Mouse (Mus musculus) right cerebral cortex, adult 18-20 months (tissue): ENCODE measurements around the gene Krtcap2.

ENCODE experiments used
- DNase-seq: peaks from one replicate; pipeline ENCODE4 v3.0.0; 2022; ENCODE audit warnings: mixed read lengths

The Krtcap2 gene

GRCm38 (mm10) chr3:89284261-89284660, 38.5 kb downstream of the Krtcap2 start:
- DNase-seq = no peak

DNA sequence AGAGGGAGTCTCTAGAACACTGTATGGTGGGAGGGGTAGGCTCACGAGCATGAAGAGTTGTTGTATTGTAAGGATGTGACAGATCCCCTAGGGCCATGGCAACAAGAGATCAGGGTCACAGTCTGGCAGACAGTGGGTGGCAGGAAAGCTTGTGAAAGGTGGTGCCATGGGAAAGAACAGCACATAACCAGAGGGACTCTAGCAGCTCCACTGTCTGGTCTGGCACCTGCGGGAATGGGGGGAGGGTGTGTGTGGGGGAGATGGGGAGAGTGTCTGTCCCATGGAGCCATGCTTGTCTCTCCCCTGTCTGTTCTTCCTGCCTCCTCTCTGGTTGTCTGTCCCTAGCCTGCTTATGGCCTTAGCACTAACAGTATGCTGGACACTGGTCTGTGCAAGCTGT, 39.8 kb downstream of the Krtcap2 start:
- DNase-seq = no peak

- DNase-seq = no peak
Observed at GRCm38 (mm10) chr3:89287286-89287685, 41.5 kb downstream of the Krtcap2 start.

DNA sequence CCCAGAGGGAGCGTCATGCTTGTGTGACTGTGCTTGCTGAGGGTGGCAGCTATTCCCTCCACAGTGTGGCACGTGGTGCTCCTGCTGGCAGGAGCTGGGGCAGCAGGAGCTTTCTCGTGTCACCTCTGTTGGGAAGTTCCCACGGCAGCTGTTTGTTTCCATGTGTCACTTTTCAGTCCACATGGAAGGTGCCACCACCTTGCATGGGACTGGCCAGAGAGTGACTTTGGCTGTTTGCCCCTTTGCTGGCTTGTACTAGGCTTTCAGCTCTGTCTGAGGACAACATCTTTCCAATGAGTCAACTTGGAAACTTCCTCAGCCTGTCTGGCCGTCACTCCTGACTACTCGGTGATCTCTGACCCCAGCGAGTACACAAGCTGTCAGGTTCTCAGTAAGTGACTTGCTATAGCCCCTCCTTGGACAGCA, 42.8 kb downstream of the Krtcap2 start:
- DNase-seq = no peak

DNA sequence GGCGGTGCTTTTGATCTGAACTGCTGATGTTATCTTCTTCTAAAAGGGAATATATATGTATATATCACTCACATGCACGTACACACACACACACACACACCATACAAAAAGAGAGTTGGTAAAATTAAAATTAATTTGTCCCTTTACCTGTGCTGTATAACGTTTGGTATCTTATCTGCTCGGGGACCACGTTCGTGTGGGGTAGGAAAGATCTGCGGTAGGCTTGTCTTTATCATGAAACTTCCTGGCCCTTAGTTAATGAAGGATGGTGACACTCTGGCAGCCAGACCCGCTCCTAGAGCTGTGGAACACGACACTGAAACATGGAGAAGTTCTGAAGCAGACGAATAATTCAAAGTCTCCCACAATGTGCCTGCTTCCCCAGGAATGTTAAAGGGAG, 46.1 kb downstream of the Krtcap2 start:
- DNase-seq = no peak

- no peak for DNase-seq
Observed at GRCm38 (mm10) chr3:89292303-89292702, 46.5 kb downstream of the Krtcap2 start.

- no peak for DNase-seq
Observed at GRCm38 (mm10) chr3:89293247-89293918, 47.6 kb downstream of the Krtcap2 start.

DNA sequence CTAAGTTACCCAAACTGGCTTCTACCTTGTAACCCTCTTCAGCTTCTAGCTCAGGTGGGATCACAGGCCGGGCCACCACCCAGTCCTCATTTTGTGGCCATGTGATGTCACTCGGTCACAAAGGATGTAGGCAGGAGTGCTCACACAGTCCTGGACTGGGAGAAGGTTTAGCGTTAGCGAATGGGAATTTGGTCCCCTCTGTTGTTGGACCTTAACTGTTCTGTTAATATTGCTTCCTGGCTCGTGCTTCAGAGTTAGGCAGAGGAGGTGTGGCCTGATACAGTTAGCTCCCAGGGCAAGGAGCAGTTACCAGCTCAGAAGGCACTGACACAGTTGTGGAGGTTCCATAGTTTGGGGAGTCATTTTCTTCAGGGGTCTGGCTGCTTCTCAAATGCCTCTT, 48.4 kb downstream of the Krtcap2 start:
- DNase-seq = no peak

DNA sequence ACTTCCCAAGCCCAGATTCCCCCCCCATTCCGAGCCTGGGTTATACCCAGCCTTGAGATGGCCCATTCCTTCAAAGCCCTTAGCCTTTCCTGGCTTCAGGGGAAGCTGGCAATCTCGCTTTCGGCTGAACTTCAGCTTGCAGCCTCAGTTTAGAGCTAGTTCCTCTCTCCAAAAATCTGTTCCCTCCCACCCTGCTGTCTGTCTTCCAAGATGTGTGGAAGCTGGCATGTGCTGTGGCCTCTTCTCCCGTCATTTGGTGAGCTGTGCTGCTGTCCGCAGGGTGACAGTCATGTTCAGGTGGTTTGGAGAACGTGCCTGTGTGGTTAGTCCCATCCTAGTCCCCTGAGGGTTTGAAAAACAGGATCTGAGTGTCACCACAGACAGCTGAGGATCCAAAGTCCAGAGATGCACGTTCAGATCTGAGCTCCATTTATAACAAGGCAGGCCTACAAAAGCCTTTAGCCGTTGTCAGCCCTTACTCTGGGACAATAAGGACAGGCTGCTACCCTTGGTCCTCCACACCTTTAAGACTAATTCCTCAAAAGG, 50.0 kb downstream of the Krtcap2 start:
- DNase-seq = no peak

DNA sequence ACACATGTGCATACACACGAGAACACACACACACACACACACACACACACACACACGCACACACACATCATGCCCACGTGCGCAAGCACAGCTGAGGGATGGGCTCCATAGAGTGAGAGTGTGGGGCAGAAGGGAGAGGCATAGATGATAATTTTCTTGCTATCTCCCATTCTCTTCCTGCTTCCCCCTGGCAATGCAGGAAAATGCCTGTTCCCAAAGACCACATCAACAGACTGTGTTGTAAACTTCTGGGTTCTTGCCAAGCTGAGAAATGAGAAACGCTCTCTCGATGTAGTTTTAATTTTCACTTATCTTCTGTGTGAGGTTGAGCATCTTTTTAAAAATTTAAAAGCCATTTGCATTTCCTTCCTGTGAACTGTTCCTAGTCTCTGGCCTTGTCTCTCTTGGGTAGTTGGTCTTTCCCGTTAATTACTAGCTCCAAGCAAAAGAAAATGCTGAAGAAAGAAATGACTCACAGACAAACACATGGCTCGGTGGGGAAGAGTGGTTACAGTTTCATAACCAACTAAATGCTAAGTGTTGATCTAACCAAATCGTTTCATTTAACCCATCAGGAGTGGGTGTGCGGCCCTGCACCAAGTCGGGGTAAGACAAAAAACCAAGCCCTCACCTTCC, 51.1 kb downstream of the Krtcap2 start:
- no peak for DNase-seq

DNA sequence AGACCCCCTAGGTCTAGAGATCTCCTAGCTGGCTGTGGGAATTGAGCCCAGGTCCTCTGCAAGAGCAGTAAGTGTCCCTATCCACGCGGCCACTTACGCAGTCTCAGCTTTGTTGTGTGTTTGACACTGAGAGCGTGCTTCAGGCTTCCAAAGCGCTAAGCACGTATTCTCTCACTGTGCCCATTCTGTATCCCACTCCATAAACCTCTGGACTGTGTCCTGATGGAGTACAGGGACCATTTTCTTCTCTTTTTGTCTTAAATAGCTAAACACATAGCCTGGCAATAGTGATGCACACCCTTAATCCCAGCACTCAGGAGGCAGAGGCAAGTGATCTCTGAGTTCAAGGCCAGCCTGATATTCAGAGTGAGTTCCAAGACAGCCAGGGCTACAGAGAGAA, 53.1 kb downstream of the Krtcap2 start:
- DNase-seq = no peak

- DNase-seq = peak; percentile 44
Observed at GRCm38 (mm10) chr3:89299499-89299898, 53.7 kb downstream of the Krtcap2 start.
